Mouse (Mus musculus) heart, embryonic 14.5 days (tissue): ENCODE measurements at regions not wholly inside any gene's neighbourhood (a gene's known extent, or its start where the extent isn't known, plus 50 kb on each side); places are given as distances from the start of the nearest gene placed in this dataset.

Source experiments
- ATAC-seq: fragments of 200-750 bp; cut with Nextera tagmentation; 2 replicates; pipeline ENCODE4 v1.8.0; 2017; ENCODE audit warnings: low read depth, moderate TSS enrichment; ENCODE audit not compliant: insufficient number of reproducible peaks, insufficient read depth, low FRiP score
- H3K27ac ChIP-seq, 2 experiments: fragments of 200-500 bp in 1 of 2; fragments of 300-500 bp in 1 of 2; sonication (generic) in 1 of 2; replicated peaks in 1 of 2; 2 replicates each; pipeline ENCODE4 v1.5.1; 2012 to 2014; ENCODE audit warnings: low read depth in 2 of 2, low read length in 2 of 2, control low read depth in 1 of 2, mild to moderate bottlenecking in 1 of 2, mixed read lengths in 1 of 2; ENCODE audit not compliant: control insufficient read depth in 1 of 2, insufficient read depth in 1 of 2
- H3K27me3 ChIP-seq: fragments of 300-500 bp; sonication (generic); 2 replicates; pipeline ENCODE4 v1.6.1; 2014; ENCODE audit warnings: mild to moderate bottlenecking, low read length, control low read depth; ENCODE audit not compliant: control insufficient read depth, insufficient read depth
- H3K36me3 ChIP-seq: fragments of 300-500 bp; sonication (generic); 2 replicates; pipeline ENCODE4 v1.6.1; 2014; ENCODE audit warnings: mild to moderate bottlenecking, control low read depth, low read length, mixed read lengths; ENCODE audit not compliant: control insufficient read depth, insufficient read depth
- H3K4me1 ChIP-seq, 2 experiments: fragments of 200-500 bp in 1 of 2; fragments of 300-500 bp in 1 of 2; sonication (generic) in 1 of 2; 2 replicates each; pipeline ENCODE4 v1.6.1; 2012 to 2014; ENCODE audit warnings: low read length in 2 of 2, control low read depth in 1 of 2, mixed read lengths in 1 of 2; ENCODE audit not compliant: control insufficient read depth in 2 of 2, insufficient read depth in 2 of 2
- H3K4me2 ChIP-seq: fragments of 300-500 bp; sonication (generic); 2 replicates; pipeline ENCODE4 v1.6.1; 2014; ENCODE audit warnings: mild to moderate bottlenecking, low read length
- H3K4me3 ChIP-seq, 2 experiments: fragments of 200-500 bp in 1 of 2; fragments of 300-500 bp in 1 of 2; sonication (generic) in 1 of 2; 2 replicates each; pipeline ENCODE4 v1.5.1; 2012 to 2014; ENCODE audit warnings: low read length in 2 of 2, mild to moderate bottlenecking in 2 of 2, control low read depth in 1 of 2, low read depth in 1 of 2, moderate library complexity in 1 of 2; ENCODE audit not compliant: control insufficient read depth in 1 of 2, insufficient read depth in 1 of 2
- H3K9ac ChIP-seq: fragments of 300-500 bp; sonication (generic); 2 replicates; pipeline ENCODE4 v1.6.1; 2014; ENCODE audit warnings: mild to moderate bottlenecking, low read length
- H3K9me3 ChIP-seq: fragments of 300-500 bp; sonication (generic); 2 replicates; pipeline ENCODE4 v1.6.1; 2016; ENCODE audit warnings: low read length, control low read depth; ENCODE audit not compliant: control insufficient read depth
- WGBS: fragments of 180-500 bp; shearing (Covaris S2); extraction: QIAGEN DNeasy Blood & Tissue Kit; methylation state at CpG from one replicate; pipeline ENCODE4 v1.1.7; 2014; 5-methylcytosine and 5-hydroxymethylcytosine counted together

DNA sequence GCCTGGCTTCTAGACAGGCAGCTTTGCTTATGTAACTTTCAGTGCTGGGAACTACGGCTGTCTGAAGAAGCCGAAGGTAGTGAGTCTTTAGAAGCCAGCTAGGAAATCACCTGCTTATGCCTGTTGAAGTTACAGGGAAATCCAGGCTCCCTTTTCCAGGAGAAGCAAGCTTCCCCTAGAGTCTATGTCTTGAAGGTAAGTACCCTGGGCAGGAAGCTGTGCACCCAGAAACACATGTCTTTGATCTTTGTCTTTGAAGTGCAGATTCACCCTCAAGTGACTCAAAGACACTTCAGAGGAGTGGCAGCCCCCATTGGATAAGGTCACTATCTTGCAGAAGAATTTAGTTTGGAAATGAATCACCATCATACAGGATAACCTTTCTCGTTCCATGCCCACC lies 135.5 kb upstream of the Cmc1 start:
- no peak overlapping the region for H3K27ac ChIP-seq
- H3K9ac ChIP-seq = no peak overlapping the region
- no peaks in the 10 kb centered on the region for H3K9me3 ChIP-seq
- H3K36me3 ChIP-seq = no peaks in the 10 kb centered on the region
- no peaks in the 10 kb centered on the region for H3K27me3 ChIP-seq
- no peaks in the 10 kb centered on the region for H3K4me1 ChIP-seq
- WGBS = 59% methylated on average over 3 of the region's 3 CpGs
- no peak overlapping the region for H3K4me3 ChIP-seq
- H3K4me2 ChIP-seq = no peak overlapping the region
- no peak for ATAC-seq

DNA sequence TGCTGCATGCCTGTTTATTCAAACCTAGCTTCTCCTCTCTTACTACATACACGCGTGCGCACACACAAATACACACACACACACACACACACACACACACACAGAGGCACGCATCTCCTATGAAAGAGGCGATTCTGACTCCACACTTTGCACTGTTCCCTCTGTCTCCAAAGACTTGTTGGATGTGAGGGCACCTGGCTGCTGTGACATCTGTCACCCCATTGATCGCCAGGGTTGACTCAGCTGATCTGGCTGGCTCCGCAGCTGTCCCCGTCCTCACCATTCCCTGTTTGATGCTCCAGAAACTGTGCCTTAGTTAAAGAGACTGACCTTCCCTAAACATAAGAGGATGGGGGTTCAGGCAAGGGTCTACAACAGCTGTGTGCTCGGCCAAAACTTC lies 137.6 kb upstream of the Cmc1 start:
- no peak overlapping the region for H3K9ac ChIP-seq
- 78% methylated on average over 9 of the region's 9 CpGs for WGBS
- ATAC-seq = no peak
- H3K4me2 ChIP-seq = no peak overlapping the region
- no peaks in the 10 kb centered on the region for H3K9me3 ChIP-seq
- no peaks in the 10 kb centered on the region for H3K4me1 ChIP-seq
- no peak overlapping the region for H3K27ac ChIP-seq
- H3K36me3 ChIP-seq = no peaks in the 10 kb centered on the region
- H3K4me3 ChIP-seq = no peak overlapping the region
- no peaks in the 10 kb centered on the region for H3K27me3 ChIP-seq

DNA sequence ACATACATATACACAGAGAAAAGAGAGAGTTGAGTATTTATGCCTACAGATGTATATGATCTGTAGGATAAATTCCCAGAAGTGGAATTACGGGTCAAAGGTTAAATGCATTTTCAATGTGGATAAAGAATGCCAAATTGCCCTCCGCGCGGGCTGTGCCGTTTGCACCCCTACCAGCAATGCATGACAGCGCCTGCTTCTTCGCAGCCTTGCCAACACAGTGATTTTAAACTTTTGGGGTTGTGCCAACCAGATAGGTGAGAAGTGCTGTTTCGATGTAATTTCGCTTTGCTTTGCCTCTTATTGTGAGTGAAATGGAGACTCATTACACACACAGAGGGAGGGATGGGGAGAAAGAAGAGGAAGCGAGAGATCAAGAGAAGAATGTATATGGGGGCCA lies 142.9 kb upstream of the Cmc1 start:
- Histone ChIP-seq H3K36me3 (no peaks in the 10 kb centered on the region), H3K9ac (no peak overlapping the region), H3K4me3 (no peak overlapping the region), H3K27me3 (no peaks in the 10 kb centered on the region), H3K9me3 (no peaks in the 10 kb centered on the region), H3K4me2 (no peak overlapping the region), H3K27ac (no peak overlapping the region), H3K4me1 (no peaks in the 10 kb centered on the region)
- WGBS = 87% methylated on average over 10 of the region's 10 CpGs
- ATAC-seq = no peak

DNA sequence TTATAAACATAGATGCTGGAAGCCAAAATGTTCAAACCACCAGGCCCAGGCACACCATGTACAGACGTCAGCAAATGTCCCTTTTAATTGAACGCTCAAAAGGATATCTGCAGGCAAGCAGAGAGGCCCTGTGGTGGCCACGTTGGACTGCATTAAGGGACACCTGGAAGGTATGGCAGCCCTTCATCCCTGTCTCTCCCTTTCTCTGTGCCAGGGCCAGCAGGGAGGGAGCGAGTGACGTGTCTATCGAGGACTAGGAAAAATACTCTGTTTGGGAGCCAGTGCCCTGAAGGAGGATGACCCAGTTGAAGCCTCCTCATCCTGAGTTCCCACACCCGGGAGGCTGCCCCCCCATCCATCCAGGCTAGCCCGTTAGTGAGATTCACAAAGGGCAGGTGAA lies 144.0 kb upstream of the Cmc1 start:
- Histone ChIP-seq H3K4me3 (no peak overlapping the region), H3K27ac (no peak overlapping the region), H3K27me3 (no peaks in the 10 kb centered on the region), H3K4me2 (no peak overlapping the region), H3K9me3 (no peaks in the 10 kb centered on the region), H3K4me1 (no peaks in the 10 kb centered on the region), H3K36me3 (no peaks in the 10 kb centered on the region), H3K9ac (no peak overlapping the region)
- 76% methylated on average over 8 of the region's 8 CpGs for WGBS
- ATAC-seq = no peak

DNA sequence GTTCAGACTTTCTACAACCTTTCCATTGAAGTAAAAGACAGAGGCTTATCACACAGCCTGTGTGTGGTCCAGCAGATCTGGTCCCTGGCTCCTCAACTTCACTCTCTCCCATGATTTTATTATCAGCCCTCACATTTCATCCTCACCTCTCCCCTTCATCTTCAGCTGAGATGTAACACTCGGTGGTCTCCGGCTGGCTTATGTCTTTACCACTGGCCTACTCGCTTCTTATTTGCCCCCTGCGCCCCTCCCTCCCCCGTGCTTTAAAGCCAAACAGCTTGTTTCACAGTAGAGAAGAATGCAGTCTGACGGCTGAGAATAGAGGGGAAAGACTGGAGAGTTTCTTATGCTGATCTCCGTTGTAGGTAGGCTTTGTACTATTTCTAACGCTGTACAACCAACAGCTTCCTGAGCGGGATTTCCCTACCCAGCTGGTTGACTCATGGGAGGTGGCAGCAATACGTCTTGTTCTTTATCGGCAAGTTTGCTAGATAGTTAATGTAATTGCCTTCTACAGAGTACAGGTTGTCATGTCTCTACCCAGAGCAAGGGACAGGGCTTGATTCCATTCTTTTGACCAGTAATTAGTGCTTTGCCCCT lies 152.9 kb upstream of the Cmc1 start:
- no peak for ATAC-seq
- H3K36me3 ChIP-seq = no peaks in the 10 kb centered on the region
- 62% methylated on average over 11 of the region's 11 CpGs for WGBS
- H3K4me2 ChIP-seq = no peak overlapping the region
- H3K27me3 ChIP-seq = no peaks in the 10 kb centered on the region
- no peaks in the 10 kb centered on the region for H3K9me3 ChIP-seq
- H3K9ac ChIP-seq = no peak overlapping the region
- no peak overlapping the region for H3K27ac ChIP-seq
- H3K4me3 ChIP-seq = no peak overlapping the region
- no peaks in the 10 kb centered on the region for H3K4me1 ChIP-seq

DNA sequence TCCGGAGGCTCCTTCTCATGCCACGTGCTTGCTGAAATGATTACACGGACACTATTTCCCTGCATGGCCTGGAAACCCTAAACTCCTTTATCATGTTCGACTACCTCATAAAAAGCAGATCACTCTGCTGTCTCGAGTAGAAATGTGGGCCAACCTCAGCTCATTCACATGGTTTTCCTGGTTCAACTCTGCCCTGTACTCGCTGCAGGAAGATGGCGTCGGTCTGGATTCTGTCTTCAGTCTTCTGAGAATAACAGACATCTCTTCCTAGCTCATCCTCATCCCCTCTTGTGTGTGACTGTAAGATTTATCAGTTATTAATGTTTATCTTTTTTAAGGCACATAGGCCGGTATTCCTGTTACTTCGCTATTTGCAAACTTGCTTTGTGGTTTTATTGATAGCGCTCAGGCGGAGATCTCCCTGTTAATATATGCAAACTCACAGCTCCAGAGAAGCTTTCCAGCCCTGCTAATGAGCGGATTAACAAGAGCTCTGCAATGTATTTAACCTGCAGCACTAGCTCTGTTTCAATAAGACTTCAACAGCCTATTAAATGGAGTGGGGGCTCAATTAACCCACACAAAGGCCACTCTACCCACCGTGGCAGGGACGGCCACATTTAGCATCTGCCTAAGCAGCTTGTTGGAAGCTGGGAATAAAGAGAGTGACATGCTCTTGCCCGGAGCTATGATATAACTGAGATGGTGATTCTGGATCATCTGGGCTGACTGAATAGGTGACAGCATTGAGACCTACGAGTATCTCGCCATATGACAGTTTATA lies 159.5 kb upstream of the Eomes start:
- ATAC-seq = no peak
- Histone ChIP-seq H3K4me1 (no peaks in the 10 kb centered on the region), H3K4me3 (no peak overlapping the region), H3K9me3 (no peaks in the 10 kb centered on the region), H3K4me2 (no peak overlapping the region), H3K27me3 (no peaks in the 10 kb centered on the region), H3K27ac (no peak overlapping the region), H3K36me3 (no peaks in the 10 kb centered on the region), H3K9ac (no peak overlapping the region)
- 83% methylated on average over 18 of the region's 18 CpGs for WGBS

DNA sequence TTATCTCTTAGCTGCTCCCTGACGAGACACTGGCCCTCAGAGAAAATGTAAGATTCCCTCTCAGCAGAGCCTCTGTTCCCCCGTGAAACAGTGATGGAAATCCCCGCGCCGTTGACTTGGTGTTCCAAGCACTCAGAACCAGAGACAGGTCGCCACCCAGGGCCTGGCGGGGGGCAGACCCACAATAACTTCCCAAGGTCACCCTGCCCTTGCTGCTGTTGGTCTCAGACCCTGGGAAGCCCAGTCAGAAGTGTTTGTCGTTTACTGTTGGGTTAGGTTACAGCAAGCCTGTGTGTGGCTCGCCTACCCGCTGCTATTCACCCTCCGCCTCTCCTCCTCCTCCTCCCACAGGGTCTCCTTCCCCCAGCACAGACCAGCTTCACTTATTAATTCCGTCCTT lies 154.2 kb upstream of the Eomes start:
- WGBS = 42% methylated on average over 12 of the region's 12 CpGs
- no peaks in the 10 kb centered on the region for H3K9me3 ChIP-seq
- H3K9ac ChIP-seq = no peak overlapping the region
- H3K36me3 ChIP-seq = no peaks in the 10 kb centered on the region
- no peak overlapping the region for H3K27ac ChIP-seq
- H3K4me1 ChIP-seq = peaks cover 0 to 2% of the 10 kb centered on the region in 2 experiments; a peak in 1 of 4 replicates
- H3K4me2 ChIP-seq = no peak overlapping the region
- H3K27me3 ChIP-seq = no peaks in the 10 kb centered on the region
- no peak overlapping the region for H3K4me3 ChIP-seq
- no peak for ATAC-seq

DNA sequence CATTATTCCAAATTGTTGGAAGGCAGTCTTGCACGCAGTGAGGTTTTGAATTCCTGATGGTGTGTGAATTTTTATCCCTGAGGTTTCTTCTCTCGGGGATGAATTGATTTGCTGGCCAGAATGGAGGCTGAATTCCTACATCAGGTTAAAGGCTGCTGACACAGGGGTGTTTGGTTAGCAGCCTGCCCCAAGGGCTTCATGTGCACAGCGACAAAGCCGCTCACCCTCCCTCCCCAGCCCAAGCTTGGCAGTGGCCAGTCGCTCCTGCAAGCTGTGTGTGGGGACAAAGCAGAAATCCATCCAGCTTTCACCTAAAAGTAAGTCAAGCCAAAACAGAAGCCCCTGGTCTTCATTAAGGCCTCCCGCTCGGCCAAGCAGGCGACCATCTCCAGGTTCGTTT lies 151.4 kb upstream of the Eomes start:
- WGBS = 57% methylated on average over 9 of the region's 9 CpGs
- no peak for ATAC-seq
- H3K4me3 ChIP-seq = no peak overlapping the region
- no peak overlapping the region for H3K27ac ChIP-seq
- H3K27me3 ChIP-seq = no peaks in the 10 kb centered on the region
- H3K4me1 ChIP-seq = peaks cover 0 to 2% of the 10 kb centered on the region in 2 experiments; a peak in 1 of 4 replicates
- H3K4me2 ChIP-seq = no peak overlapping the region
- H3K9me3 ChIP-seq = no peaks in the 10 kb centered on the region
- H3K9ac ChIP-seq = no peak overlapping the region
- no peaks in the 10 kb centered on the region for H3K36me3 ChIP-seq
